Mouse (Mus musculus): Measurements from ENCODE around the gene Kdm1a. TPM values are rescaled to one million over a fixed set of nuclear protein-coding genes. Genes with fewer than 3 reads are reported as not detected.

Gene Kdm1a
- total RNA-seq, 2 experiments from 2014 or later: 59.1 to 60.3 TPM

- peak; percentile 78 for DNase-seq
Measured at GRCm38 (mm10) chr4:136601476-136601875, 1.0 kb downstream of the Kdm1a start.

GRCm38 (mm10) chr4:136600536-136600935 is 2.0 kb downstream of the Kdm1a start:
- no peak for DNase-seq

- no peak for DNase-seq
Measured at GRCm38 (mm10) chr4:136599869-136600268, 2.7 kb downstream of the Kdm1a start.

- no peak for DNase-seq
Measured at GRCm38 (mm10) chr4:136598268-136598876, 4.2 kb downstream of the Kdm1a start.

GRCm38 (mm10) chr4:136595221-136595620 is 7.3 kb downstream of the Kdm1a start:
- no peak for DNase-seq

GRCm38 (mm10) chr4:136594006-136594405 is 8.5 kb downstream of the Kdm1a start:
- no peak for DNase-seq

- no peak for DNase-seq
Measured at GRCm38 (mm10) chr4:136592111-136592510, 10.4 kb downstream of the Kdm1a start.

GRCm38 (mm10) chr4:136588003-136588402 is 14.5 kb downstream of the Kdm1a start:
- DNase-seq: no peak

GRCm38 (mm10) chr4:136587221-136587827 is 15.2 kb downstream of the Kdm1a start:
- no peak for DNase-seq

GRCm38 (mm10) chr4:136581885-136582284 is 20.6 kb downstream of the Kdm1a start:
- DNase-seq: no peak

GRCm38 (mm10) chr4:136569998-136570397 is 32.5 kb downstream of the Kdm1a start:
- no peak for DNase-seq

- no peak for DNase-seq
Measured at GRCm38 (mm10) chr4:136568629-136569028, 33.9 kb downstream of the Kdm1a start.

GRCm38 (mm10) chr4:136562755-136563154 is 39.8 kb downstream of the Kdm1a start:
- no peak for DNase-seq

GRCm38 (mm10) chr4:136560270-136560991 is 42.1 kb downstream of the Kdm1a start:
- DNase-seq: no peak

GRCm38 (mm10) chr4:136559690-136560089 is 42.8 kb downstream of the Kdm1a start:
- DNase-seq: no peak

GRCm38 (mm10) chr4:136557638-136558037 is 44.9 kb downstream of the Kdm1a start:
- no peak for DNase-seq

- no peak for DNase-seq
Measured at GRCm38 (mm10) chr4:136553108-136553507, 49.4 kb downstream of the Kdm1a start.

- DNase-seq: peak; percentile 44
Measured at GRCm38 (mm10) chr4:136548381-136548801, 54.1 kb downstream of the Kdm1a start.

- no peak for DNase-seq
Measured at GRCm38 (mm10) chr4:136547721-136548120, 54.8 kb downstream of the Kdm1a start.

- DNase-seq: no peak
Measured at GRCm38 (mm10) chr4:136546279-136547045, 56.1 kb downstream of the Kdm1a start.

GRCm38 (mm10) chr4:136545151-136545550 is 57.4 kb downstream of the Kdm1a start:
- no peak for DNase-seq

- peak; percentile 67 for DNase-seq
Measured at GRCm38 (mm10) chr4:136526412-136526811, 76.1 kb downstream of the Kdm1a start.

- no peak for DNase-seq
Measured at GRCm38 (mm10) chr4:136524309-136524708, 78.2 kb downstream of the Kdm1a start.

Measured in heart, postnatal 4 days (tissue).